Mouse (Mus musculus) erythroblast, embryonic 14.5 days (primary cell): ENCODE measurements around the gene Prf1. TPM values are rescaled to one million over a fixed set of nuclear protein-coding genes. Genes with fewer than 3 reads are reported as not detected.

Experiments used
- H3K27me3 ChIP-seq: 2 replicates; pipeline ENCODE4 v1.6.1; 2012; ENCODE audit warnings: inconsistent platforms; ENCODE audit not compliant: control insufficient read depth
- H3K36me3 ChIP-seq: 2 replicates; pipeline ENCODE4 v1.6.1; 2012; ENCODE audit warnings: mild to moderate bottlenecking, inconsistent platforms; ENCODE audit not compliant: control insufficient read depth
- H3K4me1 ChIP-seq: 2 replicates; pipeline ENCODE4 v1.6.1; 2012; ENCODE audit warnings: inconsistent platforms; ENCODE audit not compliant: control insufficient read depth
- H3K4me3 ChIP-seq: replicated peaks from 2 replicates; pipeline ENCODE3; 2012; ENCODE audit warnings: moderate library complexity, mild to moderate bottlenecking, inconsistent platforms
- H3K9me3 ChIP-seq: 2 replicates; pipeline ENCODE4 v1.6.1; 2012; ENCODE audit warnings: low read length, inconsistent platforms, mixed read lengths; ENCODE audit not compliant: control insufficient read depth
- GATA1 ChIP-seq: IDR thresholded peaks from 2 replicates; pipeline ENCODE4 v1.6.1; 2012; ENCODE audit warnings: low read length, inconsistent platforms, mixed read lengths
- TAL1 ChIP-seq: IDR thresholded peaks from 3 replicates; pipeline ENCODE4 v1.6.1; 2012; ENCODE audit warnings: low read length, inconsistent platforms, mixed read lengths
- polyA plus RNA-seq: library from polyadenylated mRNA; stranded (reverse); fragments of >175 nt; gene quantifications from 2 replicates; pipeline ENCODE4 v1.2.3, GENCODE M21; 2012

The Prf1 gene
- polyA plus RNA-seq, 1 experiment: not detected

DNA sequence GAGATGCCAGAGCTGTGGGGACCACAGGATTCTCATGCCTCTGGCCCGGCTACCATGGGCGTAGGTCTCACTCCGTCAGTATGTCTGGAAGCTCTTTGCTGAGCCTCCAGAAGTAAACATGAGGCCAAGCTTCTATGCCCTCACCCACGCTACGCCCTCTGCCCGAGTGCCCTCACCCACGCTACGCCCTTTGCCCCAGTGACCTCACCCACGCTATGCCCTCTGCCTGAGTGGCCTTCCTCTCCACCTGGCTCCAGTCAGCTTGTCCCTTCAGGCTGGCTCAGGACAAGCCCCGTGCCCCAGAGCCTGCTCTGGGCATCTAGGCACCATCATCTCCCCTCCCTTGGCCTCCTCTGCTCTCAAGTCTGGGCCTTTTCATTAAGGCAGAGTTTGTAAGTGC, 29.9 kb downstream of the Prf1 start:
- no peaks in the 10 kb centered on the region; the same call in 1 of the 2 replicates for H3K36me3 ChIP-seq
- TF ChIP-seq TAL1: no peak
- TF ChIP-seq GATA1: no peak

DNA sequence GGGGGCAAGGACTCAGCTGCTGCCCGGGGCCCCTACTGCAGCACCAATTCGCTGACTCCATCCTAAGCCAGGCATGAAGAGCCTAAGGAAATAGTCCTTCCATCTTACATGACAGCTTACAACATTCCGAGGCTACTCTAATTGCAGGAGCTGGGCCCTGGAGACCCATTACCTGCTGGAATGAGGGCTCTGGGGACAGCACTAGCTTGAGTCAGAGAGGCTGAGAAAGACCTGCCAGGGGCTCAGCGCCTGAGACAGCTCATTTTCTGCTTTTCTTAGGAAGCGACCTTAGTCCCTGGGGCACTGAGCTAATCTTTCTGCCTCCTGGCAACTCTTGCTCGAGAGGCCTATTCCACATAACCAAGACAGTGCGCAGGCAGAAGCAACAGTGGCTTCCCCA, 31.3 kb downstream of the Prf1 start:
- Histone ChIP-seq H3K9me3 (no peaks in the 10 kb centered on the region), H3K27me3 (no peaks in the 10 kb centered on the region), H3K4me1 (no peaks in the 10 kb centered on the region), H3K36me3 (no peaks in the 10 kb centered on the region; the same call in 1 of the 2 replicates), H3K4me3 (no peak overlapping the region)
- TF ChIP-seq TAL1 (no peak), GATA1 (no peak)

More for the DNA sequence above, 29.9 kb downstream of the Prf1 start:
- Histone ChIP-seq H3K9me3 (peaks cover 3% of the 10 kb centered on the region), H3K4me1 (no peaks in the 10 kb centered on the region), H3K27me3 (no peaks in the 10 kb centered on the region), H3K4me3 (no peak overlapping the region)

GRCm38 (mm10) chr10:61331046-61331445, 33.4 kb downstream of the Prf1 start:
- TF ChIP-seq GATA1: no peak
- no peak for TF ChIP-seq TAL1
- H3K36me3 ChIP-seq: no peaks in the 10 kb centered on the region; the same call in 1 of the 2 replicates
- H3K4me3 ChIP-seq: no peak overlapping the region
- H3K9me3 ChIP-seq: no peaks in the 10 kb centered on the region
- no peaks in the 10 kb centered on the region for H3K27me3 ChIP-seq
- H3K4me1 ChIP-seq: no peaks in the 10 kb centered on the region

DNA sequence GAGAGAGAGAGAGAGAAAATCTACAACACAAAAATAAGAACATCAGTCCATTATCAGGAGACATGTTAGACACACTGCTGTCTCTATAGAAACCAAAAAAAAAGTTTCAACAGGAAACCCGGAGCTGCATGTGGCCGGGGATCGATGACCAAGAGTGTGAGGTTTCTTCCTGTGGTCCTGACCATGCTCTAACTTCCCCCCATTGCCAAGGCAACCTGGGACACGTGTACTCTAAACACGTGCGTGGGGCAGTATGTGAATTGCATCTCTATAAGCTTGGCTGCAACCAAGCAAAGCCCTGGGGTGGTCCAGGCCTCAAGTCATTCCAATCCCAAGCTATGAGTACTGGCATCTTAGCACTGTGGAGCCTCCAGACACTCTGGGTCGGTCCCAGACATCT, 36.9 kb downstream of the Prf1 start:
- H3K36me3 ChIP-seq: no peaks in the 10 kb centered on the region; the same call in 1 of the 2 replicates
- H3K4me1 ChIP-seq: no peaks in the 10 kb centered on the region
- H3K4me3 ChIP-seq: no peak overlapping the region
- H3K9me3 ChIP-seq: no peaks in the 10 kb centered on the region
- no peaks in the 10 kb centered on the region for H3K27me3 ChIP-seq
- TF ChIP-seq GATA1 (no peak), TAL1 (no peak)

- TF ChIP-seq GATA1: no peak
- TF ChIP-seq TAL1: no peak
- Histone ChIP-seq H3K4me3 (no peak overlapping the region), H3K36me3 (no peaks in the 10 kb centered on the region; the same call in 1 of the 2 replicates), H3K4me1 (no peaks in the 10 kb centered on the region), H3K9me3 (no peaks in the 10 kb centered on the region), H3K27me3 (no peaks in the 10 kb centered on the region)
Measured at GRCm38 (mm10) chr10:61336137-61336536, 38.5 kb downstream of the Prf1 start.

DNA sequence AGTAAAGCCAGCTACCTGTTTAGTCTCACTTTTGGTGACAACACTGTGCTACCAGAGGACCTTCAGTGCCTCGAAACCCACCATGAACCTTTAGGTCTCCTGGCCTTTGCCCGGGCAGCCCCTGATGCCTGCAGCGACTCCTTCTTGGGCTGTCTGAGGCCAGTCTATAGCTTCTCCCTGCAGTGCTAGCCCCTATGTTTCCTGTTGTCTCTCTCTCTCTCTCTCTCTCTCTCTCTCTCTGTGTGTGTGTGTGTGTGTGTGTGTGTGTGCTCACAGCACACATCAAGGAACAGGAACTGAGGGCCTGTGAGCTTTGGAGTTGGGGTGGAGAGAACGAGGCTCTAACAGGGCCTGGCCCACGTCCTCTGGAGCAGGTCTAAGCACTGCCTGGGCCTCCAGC, 39.0 kb downstream of the Prf1 start:
- Histone ChIP-seq H3K9me3 (no peaks in the 10 kb centered on the region), H3K4me3 (no peak overlapping the region), H3K27me3 (no peaks in the 10 kb centered on the region), H3K4me1 (no peaks in the 10 kb centered on the region), H3K36me3 (no peaks in the 10 kb centered on the region; the same call in 1 of the 2 replicates)
- TF ChIP-seq TAL1 (no peak), GATA1 (no peak)

- Histone ChIP-seq H3K27me3 (no peaks in the 10 kb centered on the region), H3K9me3 (no peaks in the 10 kb centered on the region), H3K4me1 (no peaks in the 10 kb centered on the region), H3K4me3 (no peak overlapping the region), H3K36me3 (peaks cover under 1% of the 10 kb centered on the region; the same call in 1 of the 2 replicates)
- TF ChIP-seq GATA1 (no peak), TAL1 (no peak)
Measured at GRCm38 (mm10) chr10:61337665-61338064, 40.0 kb downstream of the Prf1 start.

GRCm38 (mm10) chr10:61339216-61339615, 41.6 kb downstream of the Prf1 start:
- Histone ChIP-seq H3K9me3 (no peaks in the 10 kb centered on the region), H3K4me3 (no peak overlapping the region), H3K27me3 (no peaks in the 10 kb centered on the region), H3K36me3 (peaks cover 4% of the 10 kb centered on the region; the same call in 1 of the 2 replicates), H3K4me1 (no peaks in the 10 kb centered on the region)
- no peak for TF ChIP-seq TAL1
- no peak for TF ChIP-seq GATA1

DNA sequence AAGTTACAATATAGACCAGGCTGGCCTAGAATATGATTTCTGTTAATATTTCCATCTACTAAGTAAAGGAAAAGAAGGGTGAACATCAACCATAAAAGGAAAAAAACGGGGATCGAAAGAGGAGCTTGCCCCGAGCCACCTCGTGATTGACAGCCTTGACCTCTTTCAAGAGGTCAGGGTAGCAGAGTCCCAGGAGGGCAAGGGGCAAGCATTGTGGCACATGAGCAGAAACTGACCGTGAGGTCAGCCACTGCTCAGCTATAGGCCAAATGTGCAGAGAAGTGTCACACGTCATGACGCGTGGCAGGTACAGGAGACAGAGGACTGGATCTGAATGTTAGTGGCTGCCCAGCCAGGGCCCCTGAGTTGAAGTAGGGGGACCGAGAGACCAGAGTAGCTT, 42.6 kb downstream of the Prf1 start:
- no peaks in the 10 kb centered on the region for H3K27me3 ChIP-seq
- TF ChIP-seq TAL1 (no peak), GATA1 (no peak)
- no peaks in the 10 kb centered on the region for H3K9me3 ChIP-seq
- H3K4me3 ChIP-seq: no peak overlapping the region
- H3K36me3 ChIP-seq: peaks cover 4% of the 10 kb centered on the region; the same call in 1 of the 2 replicates
- no peaks in the 10 kb centered on the region for H3K4me1 ChIP-seq

- H3K4me1 ChIP-seq: no peaks in the 10 kb centered on the region
- H3K27me3 ChIP-seq: no peaks in the 10 kb centered on the region
Measured at GRCm38 (mm10) chr10:61341045-61341444, 43.4 kb downstream of the Prf1 start.

More at GRCm38 (mm10) chr10:61341045-61341444, 43.4 kb downstream of the Prf1 start:
- H3K36me3 ChIP-seq: peaks cover 4% of the 10 kb centered on the region; the same call in 1 of the 2 replicates
- no peaks in the 10 kb centered on the region for H3K9me3 ChIP-seq
- TF ChIP-seq GATA1 (no peak), TAL1 (no peak)
- no peak overlapping the region for H3K4me3 ChIP-seq
